Mouse (Mus musculus) MEL (cell line): Measurements from ENCODE around the gene Ppp1r35. TPM values are rescaled to one million over a fixed set of nuclear protein-coding genes. Genes with fewer than 3 reads are reported as not detected.
A peak's percentile ranks its signal among the peaks of the same experiment; 100 is the strongest.

Experiments used
- DNase-seq: peaks from one replicate; pipeline ENCODE4 v3.0.0; 2011; ENCODE audit warnings: low read depth, low spot score
- H3K27ac ChIP-seq: 2 replicates; pipeline ENCODE4 v1.5.1; 2012; ENCODE audit warnings: low read depth, mild to moderate bottlenecking, control low read depth, low read length, moderate library complexity; ENCODE audit not compliant: control insufficient read depth
- H3K27me3 ChIP-seq, 2 experiments: fragments of 150-350 bp in 1 of 2; sonication (generic) in 1 of 2; 2 replicates each; pipeline ENCODE4 v1.6.1; 2012; ENCODE audit warnings: low read length in 2 of 2, mild to moderate bottlenecking in 2 of 2, improper control_type of control experiment in 1 of 2, moderate library complexity in 1 of 2; ENCODE audit not compliant: insufficient read depth in 2 of 2, control insufficient read depth in 1 of 2
- H3K36me3 ChIP-seq, 2 experiments: 2 replicates each; pipeline ENCODE4 v1.6.1; 2012 to 2014; ENCODE audit warnings: low read length in 2 of 2, improper control_type of control experiment in 1 of 2, inconsistent platforms in 1 of 2, mild to moderate bottlenecking in 1 of 2; ENCODE audit not compliant: insufficient read depth in 2 of 2, control insufficient read depth in 1 of 2
- H3K4me1 ChIP-seq, 2 experiments: fragments of 150-350 bp in 1 of 2; sonication (generic) in 1 of 2; 2 replicates each; pipeline ENCODE4 v1.6.1; 2012; ENCODE audit warnings: low read length in 2 of 2, improper control_type of control experiment in 1 of 2, mild to moderate bottlenecking in 1 of 2; ENCODE audit not compliant: insufficient read depth in 2 of 2, control insufficient read depth in 1 of 2
- H3K4me3 ChIP-seq, 2 experiments: fragments of 150-350 bp in 1 of 2; sonication (generic) in 1 of 2; 2 replicates each; pipeline ENCODE4 v1.5.1; 2012; ENCODE audit warnings: low read depth in 2 of 2, low read length in 2 of 2, mild to moderate bottlenecking in 2 of 2, moderate library complexity in 2 of 2, control low read depth in 1 of 2, improper control_type of control experiment in 1 of 2; ENCODE audit not compliant: control insufficient read depth in 1 of 2, insufficient read depth in 1 of 2
- H3K79me2 ChIP-seq: 2 replicates; pipeline ENCODE4 v1.6.1; 2012; ENCODE audit warnings: mild to moderate bottlenecking, low read length, moderate library complexity; ENCODE audit not compliant: control insufficient read depth, poor library complexity, insufficient read depth
- H3K9ac ChIP-seq: 2 replicates; pipeline ENCODE4 v1.6.1; 2012; ENCODE audit warnings: low read depth, mild to moderate bottlenecking, control low read depth, low read length, moderate library complexity; ENCODE audit not compliant: control insufficient read depth, poor library complexity, severe bottlenecking
- H3K9me3 ChIP-seq: fragments of 150-350 bp; sonication (generic); replicated peaks from 2 replicates; pipeline ENCODE4 v1.6.1; 2012; ENCODE audit warnings: mild to moderate bottlenecking, low read length, improper control_type of control experiment, moderate library complexity; ENCODE audit not compliant: insufficient read depth
- BHLHE40 ChIP-seq: IDR thresholded peaks from 2 replicates; pipeline ENCODE4 v1.6.1; 2012; ENCODE audit warnings: low read depth, mild to moderate bottlenecking, inconsistent platforms, low read length, improper control_type of control experiment, borderline replicate concordance
- CHD1 ChIP-seq: IDR thresholded peaks from 2 replicates; pipeline ENCODE4 v1.6.1; 2012; ENCODE audit warnings: low read depth, mild to moderate bottlenecking, inconsistent platforms, low read length, improper control_type of control experiment
- E2F4 ChIP-seq: IDR thresholded peaks from 2 replicates; pipeline ENCODE4 v1.6.1; 2011; ENCODE audit warnings: low read depth, low read length, improper control_type of control experiment, borderline replicate concordance
- ELF1 ChIP-seq: IDR thresholded peaks from 2 replicates; pipeline ENCODE4 v1.6.1; 2014; ENCODE audit warnings: low read depth, mild to moderate bottlenecking, inconsistent platforms, low read length, improper control_type of control experiment, moderate library complexity
- EP300 ChIP-seq, 2 experiments: IDR thresholded peaks; 2 replicates each; pipeline ENCODE4 v1.6.1; 2011; ENCODE audit warnings: improper control_type of control experiment in 2 of 2, low read length in 2 of 2, low read depth in 1 of 2, mild to moderate bottlenecking in 1 of 2
- ETS1 ChIP-seq: IDR thresholded peaks from 2 replicates; pipeline ENCODE4 v1.6.1; 2012; ENCODE audit warnings: low read depth, mild to moderate bottlenecking, inconsistent platforms, low read length, improper control_type of control experiment, moderate library complexity
- GATA1 ChIP-seq: IDR thresholded peaks from 2 replicates; pipeline ENCODE4 v1.6.1; 2011; ENCODE audit warnings: low read depth, low read length, improper control_type of control experiment
- JUND ChIP-seq: IDR thresholded peaks from 2 replicates; pipeline ENCODE4 v1.6.1; 2011; ENCODE audit warnings: low read depth, mild to moderate bottlenecking, improper control_type of control experiment, low read length
- KAT2A ChIP-seq: conservative IDR thresholded peaks from 2 replicates; pipeline ENCODE4 v1.6.1; 2012; ENCODE audit warnings: low read depth, low read length, improper control_type of control experiment, inconsistent platforms
- MAFK ChIP-seq: IDR thresholded peaks from 2 replicates; pipeline ENCODE4 v1.6.1; 2011; ENCODE audit warnings: low read depth, mild to moderate bottlenecking, low read length, improper control_type of control experiment, borderline replicate concordance
- MAX ChIP-seq: IDR thresholded peaks from 2 replicates; pipeline ENCODE4 v1.6.1; 2011; ENCODE audit warnings: low read length, improper control_type of control experiment
- MAZ ChIP-seq: IDR thresholded peaks from 2 replicates; pipeline ENCODE4 v1.6.1; 2012; ENCODE audit warnings: low read depth, mild to moderate bottlenecking, inconsistent platforms, low read length, improper control_type of control experiment
- MXI1 ChIP-seq: IDR thresholded peaks from 2 replicates; pipeline ENCODE4 v1.6.1; 2011; ENCODE audit warnings: mild to moderate bottlenecking, low read depth, low read length, improper control_type of control experiment
- MYB ChIP-seq: IDR thresholded peaks from 2 replicates; pipeline ENCODE4 v1.6.1; 2011; ENCODE audit warnings: mild to moderate bottlenecking, low read depth, low read length, improper control_type of control experiment
- MYC ChIP-seq: IDR thresholded peaks from 2 replicates; pipeline ENCODE4 v1.6.1; 2011; ENCODE audit warnings: low read depth, mild to moderate bottlenecking, low read length, improper control_type of control experiment, moderate library complexity
- NELFE ChIP-seq: IDR thresholded peaks from 2 replicates; pipeline ENCODE4 v1.6.1; 2011; ENCODE audit warnings: low read depth, low read length, improper control_type of control experiment
- NRF1 ChIP-seq: IDR thresholded peaks from 2 replicates; pipeline ENCODE4 v1.6.1; 2014; ENCODE audit warnings: low read depth, mild to moderate bottlenecking, inconsistent platforms, low read length, improper control_type of control experiment, moderate library complexity; ENCODE audit not compliant: poor library complexity, insufficient read depth, severe bottlenecking
- POLR2A ChIP-seq, 2 experiments: IDR thresholded peaks; 2 replicates each; pipeline ENCODE4 v1.6.1; 2011 to 2012; ENCODE audit warnings: low read length in 2 of 2, mild to moderate bottlenecking in 2 of 2, control low read depth in 1 of 2, improper control_type of control experiment in 1 of 2, low read depth in 1 of 2, moderate library complexity in 1 of 2; ENCODE audit not compliant: control insufficient read depth in 1 of 2, insufficient read depth in 1 of 2, poor library complexity in 1 of 2
- POLR2AphosphoS2 ChIP-seq: IDR thresholded peaks from 2 replicates; pipeline ENCODE4 v1.6.1; 2011; ENCODE audit warnings: low read length, improper control_type of control experiment
- RAD21 ChIP-seq: IDR thresholded peaks from 2 replicates; pipeline ENCODE4 v1.6.1; 2011; ENCODE audit warnings: mild to moderate bottlenecking, low read depth, low read length, improper control_type of control experiment
- SIN3A ChIP-seq: IDR thresholded peaks from 2 replicates; pipeline ENCODE4 v1.6.1; 2012; ENCODE audit warnings: low read length, improper control_type of control experiment, inconsistent platforms
- SMC3 ChIP-seq: IDR thresholded peaks from 2 replicates; pipeline ENCODE4 v1.6.1; 2011; ENCODE audit warnings: low read depth, low read length, improper control_type of control experiment
- TAL1 ChIP-seq: IDR thresholded peaks from 2 replicates; pipeline ENCODE4 v1.6.1; 2012; ENCODE audit warnings: mild to moderate bottlenecking, inconsistent platforms, low read length, moderate library complexity, mixed read lengths
- TCF12 ChIP-seq: IDR thresholded peaks from 2 replicates; pipeline ENCODE4 v1.6.1; 2014; ENCODE audit warnings: low read depth, mild to moderate bottlenecking, inconsistent platforms, low read length, improper control_type of control experiment, moderate library complexity
- UBTF ChIP-seq: IDR thresholded peaks from 2 replicates; pipeline ENCODE4 v1.6.1; 2012; ENCODE audit warnings: low read depth, mild to moderate bottlenecking, inconsistent platforms, low read length, improper control_type of control experiment, moderate library complexity, borderline replicate concordance; ENCODE audit not compliant: insufficient read depth
- USF1 ChIP-seq: IDR thresholded peaks from 2 replicates; pipeline ENCODE4 v1.6.1; 2014; ENCODE audit warnings: low read depth, mild to moderate bottlenecking, inconsistent platforms, low read length, improper control_type of control experiment, moderate library complexity
- USF2 ChIP-seq, 2 experiments: IDR thresholded peaks; 2 replicates each; pipeline ENCODE4 v1.6.1; 2011 to 2012; ENCODE audit warnings: improper control_type of control experiment in 2 of 2, low read length in 2 of 2, borderline replicate concordance in 1 of 2, inconsistent platforms in 1 of 2, low read depth in 1 of 2, mild to moderate bottlenecking in 1 of 2; ENCODE audit not compliant: insufficient read depth in 1 of 2
- ZNF384 ChIP-seq: IDR thresholded peaks from 2 replicates; pipeline ENCODE4 v1.6.1; 2012; ENCODE audit warnings: low read depth, mild to moderate bottlenecking, inconsistent platforms, low read length, improper control_type of control experiment
- polyA plus RNA-seq, 2 experiments: library from polyadenylated mRNA; stranded (reverse) in 1 of 2; unstranded in 1 of 2; fragments of >175 nt in 1 of 2; fragments of >200 nt in 1 of 2; gene quantifications; 2 replicates each; pipeline versions ENCODE4 v1.2.1 to v1.2.4; 2012; ENCODE audit warnings: low replicate concordance in 2 of 2, low read depth in 1 of 2; ENCODE audit not compliant: insufficient read length in 2 of 2, insufficient read depth in 1 of 2, missing spikeins in 1 of 2
- total RNA-seq: library from RNA; depleted of rRNA; stranded (reverse); fragments of 300-350 nt; gene quantifications from 2 replicates; pipeline ENCODE4 v1.2.3, GENCODE M21; 2012

Ppp1r35 gene
- total and polyA plus RNA-seq, 3 experiments: 35.0 to 46.2 TPM; not detected in 1

DNA sequence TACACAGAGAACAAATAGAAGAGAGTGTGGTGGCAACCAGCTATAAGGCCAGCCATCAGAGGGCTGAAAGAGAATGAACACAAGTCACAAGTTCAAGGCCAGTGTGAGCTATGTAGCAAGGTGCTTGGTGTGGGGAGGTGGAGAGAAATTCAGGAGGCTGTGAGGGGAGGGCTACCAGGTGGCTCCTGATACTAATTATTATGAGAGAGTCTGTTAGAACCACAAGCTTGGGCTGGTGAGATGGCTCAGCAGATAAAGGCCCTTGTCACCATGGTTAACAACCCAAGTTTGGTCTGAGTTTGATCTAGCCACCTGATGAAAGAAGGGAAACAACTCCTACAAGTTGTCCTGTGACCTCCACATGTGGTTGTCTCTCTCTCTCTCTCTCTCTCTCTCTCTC lies 5.9 kb upstream of the Ppp1r35 start:
- Histone ChIP-seq H3K27me3 (no peaks in the 10 kb centered on the region), H3K79me2 (no peaks in the 10 kb centered on the region), H3K36me3 (peaks cover 0 to 10% of the 10 kb centered on the region in 2 experiments; a peak in 2 of 4 replicates), H3K9ac (no peak overlapping the region), H3K27ac (peak overlapping the region; percentile 39), H3K4me1 (peaks cover 14 to 27% of the 10 kb centered on the region in 2 experiments), H3K9me3 (no peaks in the 10 kb centered on the region), H3K4me3 (no peak overlapping the region)
- TF ChIP-seq MAZ: peak; percentile 59; the same call in 1 of the 2 replicates
- TF ChIP-seq ETS1: peak; percentile 68
- 0 out of 2 replicates have a peak, but pooled peaks have one; percentile 44 for TF ChIP-seq MYC
- TF ChIP-seq MYB: peak; percentile 53; the same call in 1 of the 2 replicates
- TF ChIP-seq EP300 (IDR thresholded peaks at IDR 0.05; ENCODE audit: low read depth in 1 of 2, low read length in 2 of 2): peak; percentile 68 to 83
- TF ChIP-seq MAX: 0 out of 2 replicates have a peak, but pooled peaks have one; percentile 31
- no peak; the same call in 1 of the 2 replicates for TF ChIP-seq JUND
- peak; percentile 67 for TF ChIP-seq SIN3A
- TF ChIP-seq GATA1: peak; percentile 77
- peak; percentile 48 for TF ChIP-seq TAL1
- TF ChIP-seq TCF12: peak; percentile 77
- no peak for TF ChIP-seq CHD1
- no peak for TF ChIP-seq SMC3
- peak; percentile 27; the same call in 1 of the 2 replicates for TF ChIP-seq MXI1
- peak; percentile 64 for DNase-seq

DNA sequence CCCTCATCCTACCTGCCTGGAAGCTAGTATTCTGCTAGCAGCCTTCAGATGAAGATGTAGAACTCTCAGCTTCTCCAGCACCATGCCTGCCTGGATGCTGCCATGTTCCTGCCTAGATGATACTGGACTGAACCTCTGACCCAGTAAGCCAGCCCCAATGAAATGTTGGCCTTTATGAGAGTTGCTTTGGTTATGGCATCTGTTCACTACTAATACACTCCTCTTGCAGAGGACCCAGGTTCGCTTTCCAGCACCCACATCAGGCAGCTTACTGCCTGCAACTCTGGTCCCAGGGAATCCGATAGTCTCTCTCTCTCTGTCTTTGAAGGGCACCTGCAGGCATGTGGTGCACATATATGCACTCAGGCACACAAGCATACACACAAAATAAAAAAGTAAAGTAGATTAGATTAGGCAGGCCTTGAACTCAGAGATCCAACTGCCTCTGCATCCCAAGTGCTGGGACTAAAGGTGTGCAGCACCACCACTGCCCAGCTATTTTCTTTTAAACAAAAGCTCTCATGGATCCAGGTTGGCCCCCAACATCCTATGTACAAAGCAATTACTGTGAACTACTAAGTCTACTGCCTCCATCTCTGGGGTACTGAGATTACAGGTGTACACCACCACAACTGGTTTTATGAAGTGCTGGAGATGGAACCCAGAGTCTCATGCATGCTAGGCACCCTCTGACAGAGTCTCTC lies 2.9 kb upstream of the Ppp1r35 start:
- Histone ChIP-seq H3K27ac (no peak overlapping the region), H3K4me1 (peaks cover 15 to 31% of the 10 kb centered on the region in 2 experiments), H3K9me3 (no peaks in the 10 kb centered on the region), H3K36me3 (peaks cover 3 to 15% of the 10 kb centered on the region in 2 experiments), H3K4me3 (no peak overlapping the region), H3K27me3 (no peaks in the 10 kb centered on the region), H3K9ac (no peak overlapping the region), H3K79me2 (peaks cover 10% of the 10 kb centered on the region)
- TF ChIP-seq POLR2A (IDR thresholded peaks at IDR 0.05; ENCODE audit: control insufficient read depth in 1 of 2, insufficient read depth in 1 of 2, low read depth in 1 of 2, low read length in 2 of 2, poor library complexity in 1 of 2) (no peak), KAT2A (no peak), ZNF384 (no peak), SIN3A (no peak), RAD21 (no peak), UBTF (no peak), NRF1 (no peak), GATA1 (no peak), BHLHE40 (no peak), EP300 (IDR thresholded peaks at IDR 0.05; ENCODE audit: low read depth in 1 of 2, low read length in 2 of 2) (no peak), TAL1 (no peak), SMC3 (no peak), ELF1 (no peak), MAFK (no peak), USF1 (no peak), MAZ (no peak), NELFE (no peak), USF2 (IDR thresholded peaks at IDR 0.05; ENCODE audit: borderline replicate concordance in 1 of 2, insufficient read depth in 1 of 2, low read depth in 1 of 2, low read length in 2 of 2) (no peak), POLR2AphosphoS2 (no peak), E2F4 (no peak)
- DNase-seq: no peak
